Mouse (Mus musculus) lung, embryonic 16.5 days (tissue): Measurements from ENCODE around the gene Jph2. TPM values are rescaled to one million over a fixed set of nuclear protein-coding genes. Genes with fewer than 3 reads are reported as not detected.

Experiments
- ATAC-seq: fragments of 200-750 bp; cut with Nextera tagmentation; 2 replicates; pipeline ENCODE4 v1.8.0; 2017; ENCODE audit warnings: low read depth, mild to moderate bottlenecking, moderate library complexity
- H3K27ac ChIP-seq: fragments of 300-500 bp; sonication (generic); 2 replicates; pipeline ENCODE4 v1.5.1; 2014; ENCODE audit warnings: mild to moderate bottlenecking, control low read depth, low read length
- H3K27me3 ChIP-seq: fragments of 300-500 bp; sonication (generic); 2 replicates; pipeline ENCODE4 v1.6.1; 2014; ENCODE audit warnings: low read depth, low read length, mixed read lengths; ENCODE audit not compliant: control insufficient read depth, insufficient read depth
- H3K36me3 ChIP-seq: fragments of 300-500 bp; sonication (generic); 2 replicates; pipeline ENCODE4 v1.6.1; 2014; ENCODE audit warnings: low read length; ENCODE audit not compliant: control insufficient read depth, insufficient read depth
- H3K4me1 ChIP-seq: fragments of 300-500 bp; sonication (generic); replicated peaks from 2 replicates; pipeline ENCODE4 v1.6.1; 2014; ENCODE audit warnings: low read length, mixed read lengths; ENCODE audit not compliant: control insufficient read depth, insufficient read depth
- H3K4me2 ChIP-seq: fragments of 300-500 bp; sonication (generic); 2 replicates; pipeline ENCODE4 v1.6.1; 2014; ENCODE audit warnings: low read depth, low read length, control low read depth
- H3K4me3 ChIP-seq: fragments of 300-500 bp; sonication (generic); 2 replicates; pipeline ENCODE4 v1.5.1; 2014; ENCODE audit warnings: mild to moderate bottlenecking, low read length, control low read depth
- H3K9ac ChIP-seq: fragments of 300-500 bp; sonication (generic); 2 replicates; pipeline ENCODE4 v1.6.1; 2014; ENCODE audit warnings: low read length, control low read depth
- H3K9me3 ChIP-seq: fragments of 300-500 bp; sonication (generic); 2 replicates; pipeline ENCODE4 v1.6.1; 2016; ENCODE audit warnings: low read length; ENCODE audit not compliant: control insufficient read depth
- WGBS: fragments of 180-500 bp; shearing (Covaris S2); extraction: QIAGEN DNeasy Blood & Tissue Kit; methylation state at CpG from one replicate; pipeline ENCODE4 v1.1.7; 2014; 5-methylcytosine and 5-hydroxymethylcytosine counted together
- polyA plus RNA-seq: library from polyadenylated mRNA; unstranded; fragments of >200 nt; fragmentation: Nextera tagmentation; extraction: Ambion mirVana; gene quantifications from 2 replicates; pipeline ENCODE4 v1.2.1, GENCODE M21; 2015

The Jph2 gene
- 4.4 and 4.8 TPM in 2 replicates for polyA plus RNA-seq

DNA sequence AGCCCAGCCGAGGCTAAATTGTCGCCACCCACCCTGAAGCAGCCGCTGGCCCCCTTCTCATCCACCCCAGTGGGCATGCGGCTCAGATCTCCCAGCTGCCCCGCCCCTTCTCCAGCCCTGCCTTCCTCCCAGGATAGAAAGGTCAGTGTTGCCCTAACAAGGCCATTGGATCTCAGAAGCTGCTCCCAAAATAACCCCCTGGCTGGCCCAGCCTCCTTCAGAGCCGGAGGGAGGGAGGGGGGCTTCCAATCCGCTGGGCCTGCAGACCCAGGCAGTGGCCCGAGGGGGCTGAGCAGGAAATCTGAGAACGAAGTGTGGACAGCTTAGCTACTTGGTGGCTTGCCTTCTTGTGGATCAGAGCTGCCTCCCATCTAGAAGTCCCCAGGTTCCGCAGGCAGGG lies at the start of gene Jph2:
Jph2 (minus strand) TSS at position 89 of the 400 bp plus-strand sequence.
- no peaks in the 10 kb centered on the region for H3K27me3 ChIP-seq
- peak; percentile 89 for ATAC-seq
- H3K4me2 ChIP-seq = peak within 1 kb of the TSS; percentile 50
- H3K4me3 ChIP-seq = peak within 1 kb of the TSS; percentile 43
- 12% methylated on average over 10 of the region's 10 CpGs for WGBS
- H3K36me3 ChIP-seq = no peaks in the 10 kb centered on the region
- peak within 1 kb of the TSS; percentile 65 for H3K9ac ChIP-seq
- H3K4me1 ChIP-seq = peaks cover 4% of the 10 kb centered on the region; the same call in 1 of the 2 replicates
- H3K27ac ChIP-seq = peak within 1 kb of the TSS; percentile 69
- H3K9me3 ChIP-seq = no peaks in the 10 kb centered on the region

DNA sequence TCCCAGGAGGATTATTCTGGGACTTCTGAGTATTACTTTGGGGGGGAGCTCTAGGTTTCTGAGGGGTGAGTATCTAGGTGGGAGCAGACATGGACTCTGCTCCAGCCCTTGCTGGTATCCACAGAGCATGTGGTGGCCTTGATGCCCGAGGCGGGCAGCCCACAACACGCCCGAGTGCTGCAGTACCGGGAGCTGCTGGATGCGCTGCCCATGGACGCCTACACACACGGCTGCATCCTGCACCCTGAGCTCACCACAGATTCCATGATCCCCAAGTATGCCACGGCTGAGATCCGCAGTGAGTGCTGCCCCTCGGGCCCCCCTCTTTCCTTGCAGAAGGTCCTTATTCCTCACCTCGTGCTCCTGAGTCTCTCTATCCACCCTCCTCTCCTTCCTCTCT lies 49.6 kb upstream of the Jph2 start:
- Histone ChIP-seq H3K9me3 (no peaks in the 10 kb centered on the region), H3K4me3 (no peak overlapping the region), H3K27ac (no peak overlapping the region), H3K4me2 (no peak overlapping the region), H3K4me1 (no peaks in the 10 kb centered on the region), H3K27me3 (no peaks in the 10 kb centered on the region), H3K9ac (no peak overlapping the region), H3K36me3 (no peaks in the 10 kb centered on the region)
- ATAC-seq = no peak
- 79% methylated on average over 12 of the region's 12 CpGs for WGBS

DNA sequence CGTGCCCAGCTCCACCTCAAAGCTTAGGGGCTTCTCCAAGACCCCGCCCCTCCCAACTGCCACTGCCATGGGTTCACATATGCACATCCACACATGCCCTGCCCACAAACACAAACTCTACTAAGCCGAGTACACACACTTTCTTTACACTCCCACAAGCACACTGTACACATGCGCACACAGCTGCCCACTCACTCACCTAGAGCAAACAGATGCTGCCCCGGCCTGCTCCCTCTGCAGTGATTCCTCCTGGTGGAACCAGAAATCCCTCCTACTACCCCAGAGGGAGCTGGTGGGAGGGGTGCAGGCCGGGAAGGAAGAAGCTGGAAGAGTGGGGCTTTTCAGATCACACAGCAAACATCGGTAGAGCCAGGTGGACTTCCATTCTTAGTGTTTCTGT lies 46.2 kb upstream of the Jph2 start:
- no peak for ATAC-seq
- 42% methylated on average over 7 of the region's 7 CpGs for WGBS
- no peak overlapping the region for H3K27ac ChIP-seq

DNA sequence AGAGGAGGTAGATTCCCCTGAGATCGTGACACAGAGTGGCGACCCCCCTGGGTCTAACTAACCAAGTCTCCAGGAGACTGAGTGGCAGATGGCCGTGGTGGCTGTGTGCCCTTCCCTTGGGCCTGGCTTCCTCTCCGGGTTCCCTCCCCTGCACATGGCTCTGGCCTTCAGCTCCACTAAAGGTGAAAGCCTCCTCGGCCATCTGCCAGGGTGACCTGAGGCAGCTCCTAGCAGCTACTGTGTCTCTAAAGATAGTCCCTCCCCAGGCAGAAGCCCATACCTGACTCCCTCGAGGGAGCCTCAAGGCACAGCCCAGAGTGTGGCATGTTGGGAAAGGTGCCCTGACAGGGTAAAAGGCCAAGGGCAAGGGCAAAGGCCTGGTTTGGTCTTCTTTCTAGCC lies 45.8 kb upstream of the Jph2 start:
- Histone ChIP-seq H3K4me3 (no peak overlapping the region), H3K4me1 (0 out of 2 replicates have a peak, but pooled peaks cover under 1% of the 10 kb centered on the region), H3K27me3 (peaks cover 6% of the 10 kb centered on the region), H3K9ac (no peak overlapping the region), H3K4me2 (no peak overlapping the region), H3K27ac (no peak overlapping the region), H3K9me3 (no peaks in the 10 kb centered on the region), H3K36me3 (no peaks in the 10 kb centered on the region)
- no peak for ATAC-seq
- WGBS = 63% methylated on average over 6 of the region's 6 CpGs

More for the DNA sequence above, 46.2 kb upstream of the Jph2 start:
- H3K4me1 ChIP-seq = no peaks in the 10 kb centered on the region
- peaks cover 2% of the 10 kb centered on the region for H3K27me3 ChIP-seq
- H3K36me3 ChIP-seq = no peaks in the 10 kb centered on the region
- no peak overlapping the region for H3K4me2 ChIP-seq
- H3K4me3 ChIP-seq = no peak overlapping the region
- no peak overlapping the region for H3K9ac ChIP-seq
- H3K9me3 ChIP-seq = no peaks in the 10 kb centered on the region

DNA sequence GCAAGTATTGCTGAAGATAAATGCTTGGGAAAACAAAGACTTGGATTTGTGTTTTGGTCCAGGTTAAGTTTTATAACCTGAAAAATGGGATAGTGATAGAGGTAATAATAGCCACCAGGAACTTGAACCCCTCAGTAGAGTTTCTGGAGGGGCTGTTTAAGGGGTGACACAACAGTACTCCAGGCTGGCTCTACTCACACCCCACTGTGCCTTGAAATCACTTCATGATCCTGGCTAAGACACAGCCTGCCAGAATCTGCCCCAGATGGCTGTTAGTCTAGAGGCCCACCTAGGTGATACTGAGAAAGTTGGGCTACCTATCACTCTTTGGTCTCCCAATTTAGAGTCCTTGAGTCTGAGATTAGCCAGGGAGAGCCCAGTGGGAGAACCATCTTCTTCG lies 41.7 kb upstream of the Jph2 start:
- Histone ChIP-seq H3K9ac (no peak overlapping the region), H3K9me3 (no peaks in the 10 kb centered on the region), H3K4me1 (0 out of 2 replicates have a peak, but pooled peaks cover 2% of the 10 kb centered on the region), H3K27ac (no peak overlapping the region), H3K27me3 (peaks cover 16% of the 10 kb centered on the region), H3K4me2 (no peak overlapping the region), H3K36me3 (no peaks in the 10 kb centered on the region), H3K4me3 (no peak overlapping the region)
- 53% methylated on average over 1 of the region's 1 CpGs for WGBS
- ATAC-seq = no peak

DNA sequence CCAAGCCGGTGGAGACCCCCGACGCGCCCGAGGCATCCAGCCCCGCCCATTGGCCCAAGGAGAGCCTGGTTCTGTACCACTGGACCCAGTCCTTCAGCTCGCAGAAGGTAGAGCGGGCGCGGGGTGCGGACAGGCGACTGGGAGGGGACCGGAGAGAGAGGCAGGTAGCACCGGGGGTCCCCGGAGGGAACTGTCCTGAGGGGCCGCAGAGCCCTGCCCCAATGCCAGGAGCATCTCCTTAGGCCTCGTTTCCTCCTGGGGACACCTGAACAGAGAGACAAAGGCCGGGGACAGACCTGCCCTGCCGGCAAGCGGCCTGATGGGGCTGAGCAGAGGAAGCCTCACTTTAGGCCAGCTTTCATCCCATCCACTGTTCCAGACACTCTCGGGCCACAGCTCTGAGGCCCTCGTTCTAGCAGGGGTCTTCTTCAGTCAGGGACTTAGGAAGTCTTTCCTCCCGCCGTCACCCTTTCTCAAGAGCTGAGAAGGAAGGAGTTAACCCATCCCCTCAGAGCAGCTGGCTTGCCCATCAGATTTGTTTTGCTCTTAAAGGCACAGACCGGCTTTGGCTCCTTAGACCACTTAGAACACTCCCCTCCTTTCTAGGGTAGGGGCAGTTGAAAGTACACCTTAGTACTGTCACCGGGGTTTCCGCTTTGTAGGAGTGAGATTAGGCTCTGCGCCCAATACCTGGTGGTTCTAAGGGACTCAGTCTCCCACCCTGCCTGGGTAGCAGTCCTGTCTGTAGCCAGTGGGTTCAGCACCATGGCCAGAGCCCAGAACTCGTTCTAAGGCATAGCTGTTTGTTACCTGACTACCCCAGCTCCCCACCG lies 41.0 kb upstream of the Jph2 start:
- peak; percentile 20; the same call in 1 of the 2 replicates for ATAC-seq
- Histone ChIP-seq H3K27ac (no peak overlapping the region), H3K36me3 (no peaks in the 10 kb centered on the region), H3K4me1 (0 out of 2 replicates have a peak, but pooled peaks cover 2% of the 10 kb centered on the region), H3K9ac (no peak overlapping the region), H3K4me2 (peak overlapping the region; percentile 46), H3K4me3 (peak overlapping the region; percentile 18; the same call in 1 of the 2 replicates), H3K9me3 (no peaks in the 10 kb centered on the region), H3K27me3 (peaks cover 16% of the 10 kb centered on the region)
- WGBS = 2% methylated on average over 30 of the region's 30 CpGs

DNA sequence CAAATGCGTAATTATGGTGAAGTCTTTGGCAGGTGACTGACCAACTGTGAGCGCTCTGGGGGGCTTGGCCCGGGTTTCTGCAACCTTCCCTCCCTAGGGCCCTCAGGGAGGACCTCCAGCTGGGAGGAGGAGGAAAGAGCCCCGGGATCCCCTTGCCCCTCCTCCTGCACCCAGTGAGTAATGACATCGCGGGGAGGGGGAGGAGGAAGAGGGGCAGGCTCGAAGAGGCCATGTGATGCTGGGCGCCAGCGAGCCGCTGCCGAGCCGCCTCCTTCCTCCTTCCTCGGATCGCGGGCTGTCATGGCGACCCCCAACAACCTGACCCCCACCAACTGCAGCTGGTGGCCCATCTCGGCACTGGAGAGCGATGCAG lies 40.4 kb upstream of the Jph2 start, which contains the start of gene Gdap1l1:
Gdap1l1 (plus strand) TSS at position 231 of the 373 bp plus-strand sequence.
- Histone ChIP-seq H3K27me3 (peaks cover 16% of the 10 kb centered on the region), H3K9ac (no peak within 1 kb of the TSS), H3K4me1 (0 out of 2 replicates have a peak, but pooled peaks cover 2% of the 10 kb centered on the region), H3K36me3 (no peaks in the 10 kb centered on the region), H3K9me3 (no peaks in the 10 kb centered on the region), H3K4me3 (peak within 1 kb of the TSS; percentile 18; the same call in 1 of the 2 replicates), H3K27ac (no peak within 1 kb of the TSS), H3K4me2 (peak within 1 kb of the TSS; percentile 46)
- WGBS = 1% methylated on average over 16 of the region's 18 CpGs
- ATAC-seq = no peak

DNA sequence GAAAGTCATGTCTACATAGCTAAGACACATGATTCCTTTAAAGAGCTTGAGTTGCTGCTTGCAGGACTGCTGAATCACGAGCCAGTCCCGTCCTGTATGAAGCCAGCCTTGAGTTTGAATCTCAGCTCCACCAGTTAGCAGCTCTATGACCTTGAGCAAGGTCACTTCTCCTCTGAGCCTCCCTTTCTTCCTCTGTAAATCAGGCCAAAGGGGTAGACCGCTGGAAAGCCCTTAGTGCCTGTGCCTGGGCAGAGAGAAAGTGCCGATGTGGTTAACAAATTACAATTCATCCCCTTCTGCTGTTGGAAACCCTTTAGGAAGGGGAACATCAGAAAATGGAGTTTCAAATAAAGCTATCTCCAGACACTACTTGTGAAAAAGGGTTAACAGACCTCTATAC lies 40.0 kb upstream of the Jph2 start:
- H3K9me3 ChIP-seq = no peaks in the 10 kb centered on the region

DNA sequence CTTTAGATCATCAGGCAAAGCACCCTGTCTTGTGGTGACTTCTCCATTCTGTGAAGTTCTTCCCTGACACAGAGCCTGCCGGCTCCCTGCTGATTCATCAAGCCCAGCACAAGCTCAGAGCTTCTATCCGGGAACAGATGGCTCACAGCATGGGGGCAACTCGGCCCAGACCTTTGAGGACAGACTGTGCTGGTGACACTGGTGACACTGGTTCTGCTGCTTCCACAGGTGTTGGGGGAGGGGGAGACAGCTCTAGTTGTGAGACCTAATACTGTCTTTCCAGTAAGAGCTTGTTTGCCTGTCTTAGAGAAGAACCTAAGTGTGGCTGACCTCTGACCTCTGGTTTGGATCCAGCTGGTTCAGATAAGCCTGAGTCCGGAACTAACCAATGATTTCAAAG lies 36.2 kb upstream of the Jph2 start:
- Histone ChIP-seq H3K4me2 (no peak overlapping the region), H3K9ac (no peak overlapping the region), H3K36me3 (no peaks in the 10 kb centered on the region), H3K27ac (no peak overlapping the region), H3K9me3 (no peaks in the 10 kb centered on the region), H3K4me3 (no peak overlapping the region), H3K4me1 (0 out of 2 replicates have a peak, but pooled peaks cover 2% of the 10 kb centered on the region), H3K27me3 (peaks cover 14% of the 10 kb centered on the region)
- WGBS = 9% methylated on average over 4 of the region's 4 CpGs
- ATAC-seq = no peak

More for the DNA sequence above, 40.0 kb upstream of the Jph2 start:
- Histone ChIP-seq H3K27me3 (peaks cover 16% of the 10 kb centered on the region), H3K9ac (no peak overlapping the region), H3K4me3 (no peak overlapping the region), H3K4me1 (0 out of 2 replicates have a peak, but pooled peaks cover 2% of the 10 kb centered on the region), H3K4me2 (no peak overlapping the region), H3K36me3 (no peaks in the 10 kb centered on the region), H3K27ac (no peak overlapping the region)
- WGBS = 48% methylated on average over 4 of the region's 4 CpGs
- no peak for ATAC-seq
